Mouse (Mus musculus) forebrain, postnatal 0 days (tissue): ENCODE data around the gene Acaca. TPM values are rescaled to one million over a fixed set of nuclear protein-coding genes. Genes with fewer than 3 reads are reported as not detected.

Experiments used
- ATAC-seq: fragments of 200-750 bp; cut with Nextera tagmentation; 2 replicates; pipeline ENCODE4 v1.8.0; 2017; ENCODE audit warnings: mild to moderate bottlenecking, moderate library complexity
- DNase-seq: peaks from one replicate; pipeline ENCODE4 v3.0.0-alpha.2; 2015
- H3K27ac ChIP-seq: fragments of 300-500 bp; sonication (generic); 2 replicates; pipeline ENCODE4 v1.5.1; 2014; ENCODE audit warnings: low read depth, mild to moderate bottlenecking, antibody characterized with exemption, low read length, moderate library complexity, mixed read lengths
- H3K27me3 ChIP-seq: fragments of 300-500 bp; sonication (generic); 2 replicates; pipeline ENCODE4 v1.6.1; 2014; ENCODE audit warnings: mild to moderate bottlenecking, low read length, mixed read lengths; ENCODE audit not compliant: insufficient read depth
- H3K36me3 ChIP-seq: fragments of 300-500 bp; sonication (generic); 2 replicates; pipeline ENCODE4 v1.6.1; 2014; ENCODE audit warnings: mild to moderate bottlenecking, moderate library complexity; ENCODE audit not compliant: insufficient read depth
- H3K4me1 ChIP-seq: fragments of 300-500 bp; sonication (generic); 2 replicates; pipeline ENCODE4 v1.6.1; 2014; ENCODE audit warnings: antibody characterized with exemption; ENCODE audit not compliant: insufficient read depth
- H3K4me2 ChIP-seq: fragments of 300-500 bp; sonication (generic); 2 replicates; pipeline ENCODE4 v1.6.1; 2014; ENCODE audit warnings: low read depth, mild to moderate bottlenecking, moderate library complexity
- H3K4me3 ChIP-seq: fragments of 300-500 bp; sonication (generic); 2 replicates; pipeline ENCODE4 v1.5.1; 2014; ENCODE audit warnings: low read depth, low read length, mixed read lengths
- H3K9ac ChIP-seq: fragments of 300-500 bp; sonication (generic); 2 replicates; pipeline ENCODE4 v1.6.1; 2014; ENCODE audit warnings: mild to moderate bottlenecking
- H3K9me3 ChIP-seq: fragments of 300-500 bp; sonication (generic); 2 replicates; pipeline ENCODE4 v1.6.1; 2016; ENCODE audit warnings: low read length
- CTCF ChIP-seq: sonication (generic); IDR thresholded peaks from 2 replicates; pipeline ENCODE4 v1.5.1; 2016; ENCODE audit warnings: antibody characterized with exemption, control low read depth, low read depth
- WGBS: fragments of 180-500 bp; shearing (Covaris S2); extraction: QIAGEN DNeasy Blood & Tissue Kit; methylation state at CpG from one replicate; pipeline ENCODE4 v1.1.7; 2014; 5-methylcytosine and 5-hydroxymethylcytosine counted together
- polyA plus RNA-seq: library from polyadenylated mRNA; unstranded; fragments of >200 nt; fragmentation: Nextera tagmentation; extraction: Ambion mirVana; gene quantifications from 2 replicates; pipeline ENCODE4 v1.2.1, GENCODE M21; 2015
- total RNA-seq: library from RNA; depleted of rRNA; stranded (reverse); fragments of >200 nt; gene quantifications from 2 replicates; pipeline ENCODE4 v1.2.3, GENCODE M21; 2014

Acaca gene
- total and polyA plus RNA-seq, 2 experiments from 2014 or later = 16.5 to 200 TPM

DNA sequence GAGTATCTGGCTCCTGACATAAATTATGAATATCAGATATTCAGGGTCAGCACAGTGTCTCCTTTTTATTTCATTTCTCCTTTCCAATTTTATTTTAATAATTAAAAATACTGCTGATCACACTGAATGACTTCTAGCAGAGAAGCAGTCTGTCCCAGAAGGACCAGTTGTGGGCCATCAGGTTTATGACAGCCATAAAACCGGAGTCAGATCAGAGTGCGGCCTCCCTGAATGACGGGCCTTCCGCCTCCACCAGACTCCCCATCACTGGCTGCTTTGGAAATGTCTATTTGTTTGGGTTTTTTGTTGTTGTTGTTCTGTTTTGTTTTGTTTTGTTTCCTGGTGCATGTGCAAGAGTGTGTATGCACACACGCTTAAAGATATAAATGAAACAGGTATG lies 232.1 kb downstream of the Acaca start:
- no peaks in the 10 kb centered on the region for H3K9me3 ChIP-seq
- H3K4me2 ChIP-seq = no peak overlapping the region
- no peaks in the 10 kb centered on the region for H3K27me3 ChIP-seq
- no peak for ATAC-seq
- peaks cover 20% of the 10 kb centered on the region for H3K36me3 ChIP-seq
- 85% methylated on average over 5 of the region's 5 CpGs for WGBS
- no peak overlapping the region for H3K27ac ChIP-seq
- no peak for DNase-seq
- TF ChIP-seq CTCF = no peak
- no peaks in the 10 kb centered on the region for H3K4me1 ChIP-seq
- H3K9ac ChIP-seq = no peak overlapping the region
- no peak overlapping the region for H3K4me3 ChIP-seq

DNA sequence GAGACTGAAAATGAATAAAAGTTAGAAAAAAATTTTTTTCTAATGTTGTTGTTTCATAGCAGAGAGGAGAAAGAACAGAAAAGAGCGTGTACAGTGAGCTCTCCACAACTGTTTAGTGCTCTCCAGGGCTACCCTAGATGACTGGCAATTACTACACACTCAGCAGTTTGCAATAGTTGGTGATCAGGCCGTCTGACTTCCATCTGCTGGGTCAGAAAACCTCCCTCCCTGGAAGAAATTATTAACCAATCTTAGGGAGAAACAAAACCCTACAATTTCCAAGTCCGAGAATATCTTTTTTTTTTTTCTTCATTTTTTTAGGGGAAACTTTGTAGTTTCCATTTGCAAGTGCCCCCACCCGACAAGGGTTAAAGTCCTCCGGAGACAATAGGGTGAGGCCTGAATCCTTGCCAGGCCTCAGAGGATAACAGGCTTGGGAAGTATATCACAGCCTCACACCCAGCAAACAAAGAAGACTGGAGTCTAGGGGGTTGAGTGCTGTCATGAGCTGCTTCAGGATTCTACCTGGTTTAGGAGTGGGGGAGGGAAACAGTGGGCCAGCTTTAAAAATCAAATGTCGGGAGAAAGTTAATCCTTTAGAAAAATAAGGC lies 233.3 kb downstream of the Acaca start:
- Histone ChIP-seq H3K9ac (no peak overlapping the region), H3K36me3 (peaks cover 20% of the 10 kb centered on the region), H3K9me3 (no peaks in the 10 kb centered on the region), H3K27ac (no peak overlapping the region), H3K27me3 (no peaks in the 10 kb centered on the region), H3K4me1 (no peaks in the 10 kb centered on the region), H3K4me2 (no peak overlapping the region), H3K4me3 (no peak overlapping the region)
- ATAC-seq (no peak), DNase-seq (no peak)
- WGBS = 27% methylated on average over 6 of the region's 6 CpGs
- no peak for TF ChIP-seq CTCF

DNA sequence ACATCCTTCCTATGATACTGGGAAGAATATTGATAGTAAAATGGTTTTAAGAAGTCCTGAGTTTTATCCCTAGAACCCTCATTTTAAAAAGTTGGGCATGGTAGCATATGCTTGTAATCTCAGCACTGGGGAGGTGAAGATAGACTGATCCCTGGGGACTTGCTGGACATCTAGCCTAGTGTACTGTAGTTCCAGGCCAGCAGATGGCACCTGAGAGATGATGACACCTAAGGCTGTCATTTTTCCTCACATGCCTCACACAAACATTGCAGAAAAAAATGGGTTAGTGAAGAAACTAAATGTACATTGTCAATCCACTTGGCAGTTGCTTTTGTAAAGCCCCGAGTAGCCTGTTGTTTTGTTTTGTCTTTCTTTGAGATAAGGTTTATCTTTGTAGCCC lies 235.8 kb downstream of the Acaca start:
- DNase-seq (no peak), ATAC-seq (no peak)
- no peak overlapping the region for H3K27ac ChIP-seq
- no peak overlapping the region for H3K9ac ChIP-seq
- no peak overlapping the region for H3K4me3 ChIP-seq
- no peaks in the 10 kb centered on the region for H3K4me1 ChIP-seq
- H3K9me3 ChIP-seq = no peaks in the 10 kb centered on the region
- no peak for TF ChIP-seq CTCF
- no peak overlapping the region for H3K4me2 ChIP-seq
- WGBS = 76% methylated on average over 1 of the region's 1 CpGs
- H3K36me3 ChIP-seq = peaks cover 27% of the 10 kb centered on the region
- H3K27me3 ChIP-seq = no peaks in the 10 kb centered on the region

DNA sequence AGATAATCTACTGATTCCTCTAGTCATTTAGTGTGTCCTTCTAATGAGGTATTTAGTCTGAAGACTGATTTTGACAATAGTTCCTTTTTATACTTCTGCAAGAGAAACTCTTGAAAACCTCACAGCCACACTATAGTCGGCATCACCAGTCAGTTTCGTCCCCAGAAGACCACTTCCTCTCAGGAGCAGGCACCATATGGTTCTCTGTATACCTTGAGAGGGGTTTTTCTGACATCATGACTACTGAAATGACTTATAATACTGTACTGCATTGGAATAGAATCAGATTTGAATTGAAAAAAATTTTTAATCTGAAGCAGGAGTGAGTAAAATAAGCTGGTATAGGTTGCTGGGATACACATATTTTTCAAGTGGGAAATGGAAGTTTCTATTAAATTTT lies 239.4 kb downstream of the Acaca start:
- no peak overlapping the region for H3K4me2 ChIP-seq
- 25% methylated on average over 2 of the region's 2 CpGs for WGBS
- ATAC-seq = no peak
- no peaks in the 10 kb centered on the region for H3K27me3 ChIP-seq
- no peak overlapping the region for H3K27ac ChIP-seq
- no peak overlapping the region for H3K9ac ChIP-seq
- peaks cover 36% of the 10 kb centered on the region for H3K36me3 ChIP-seq
- no peaks in the 10 kb centered on the region for H3K4me1 ChIP-seq
- no peak for TF ChIP-seq CTCF
- no peaks in the 10 kb centered on the region for H3K9me3 ChIP-seq
- no peak overlapping the region for H3K4me3 ChIP-seq
- DNase-seq = no peak

DNA sequence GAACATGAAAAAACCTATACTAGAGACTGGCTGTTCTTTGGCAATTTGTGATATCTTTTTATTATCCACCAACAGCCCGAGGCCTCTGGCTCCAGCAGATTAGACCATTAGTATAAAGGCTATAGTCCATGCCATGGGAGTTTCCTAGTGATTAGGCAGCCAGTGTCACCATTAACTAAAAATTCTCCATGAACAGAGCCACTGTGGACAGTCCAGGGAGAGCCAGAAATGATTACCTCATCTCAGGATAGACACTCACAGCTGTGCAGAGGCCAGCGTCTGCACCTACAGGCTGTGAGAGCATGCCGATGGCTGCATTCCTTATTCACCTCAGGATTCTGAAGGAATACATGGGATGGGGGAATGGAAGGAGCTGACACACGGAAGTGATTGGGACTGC lies 243.7 kb downstream of the Acaca start:
- H3K9ac ChIP-seq = no peak overlapping the region
- H3K4me3 ChIP-seq = no peak overlapping the region
- ATAC-seq (no peak), DNase-seq (no peak)
- no peak overlapping the region for H3K4me2 ChIP-seq
- no peaks in the 10 kb centered on the region for H3K4me1 ChIP-seq
- no peak for TF ChIP-seq CTCF
- H3K27ac ChIP-seq = no peak overlapping the region
- WGBS = 81% methylated on average over 4 of the region's 4 CpGs
- H3K27me3 ChIP-seq = no peaks in the 10 kb centered on the region
- H3K9me3 ChIP-seq = no peaks in the 10 kb centered on the region
- peaks cover 19% of the 10 kb centered on the region for H3K36me3 ChIP-seq

DNA sequence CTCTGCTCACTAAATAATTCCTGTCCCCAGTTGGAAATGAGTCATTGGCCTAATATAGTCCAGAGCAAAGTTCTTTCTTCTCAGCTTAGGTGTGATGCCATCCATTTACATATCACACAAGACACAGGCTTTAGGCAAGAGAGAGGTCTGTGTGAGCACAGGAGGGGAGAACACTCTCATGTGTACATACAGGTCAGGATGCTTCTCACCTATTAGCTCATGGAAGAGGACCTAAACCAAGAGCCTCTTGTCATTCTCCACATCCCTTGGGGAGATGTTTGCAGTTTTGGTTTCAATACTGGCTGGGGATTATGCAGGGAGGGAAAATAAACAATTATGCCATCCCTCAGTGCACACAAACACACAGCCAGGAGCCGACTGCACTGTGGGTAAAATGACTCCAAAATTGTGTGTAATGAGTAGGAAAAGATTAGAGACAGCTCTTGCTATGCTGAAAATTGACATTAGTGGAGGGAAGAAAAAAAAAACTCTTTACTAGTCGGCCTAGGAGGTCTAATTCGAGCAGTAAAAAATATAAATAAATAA lies 246.6 kb downstream of the Acaca start:
- DNase-seq (no peak), ATAC-seq (no peak)
- Histone ChIP-seq H3K27ac (peak overlapping the region; percentile 40; the same call in 1 of the 2 replicates), H3K27me3 (no peaks in the 10 kb centered on the region), H3K4me3 (no peak overlapping the region), H3K4me2 (no peak overlapping the region), H3K9ac (no peak overlapping the region), H3K4me1 (no peaks in the 10 kb centered on the region), H3K9me3 (no peaks in the 10 kb centered on the region), H3K36me3 (peaks cover 13% of the 10 kb centered on the region)
- no peak for TF ChIP-seq CTCF
- WGBS = 20% methylated on average over 3 of the region's 3 CpGs

DNA sequence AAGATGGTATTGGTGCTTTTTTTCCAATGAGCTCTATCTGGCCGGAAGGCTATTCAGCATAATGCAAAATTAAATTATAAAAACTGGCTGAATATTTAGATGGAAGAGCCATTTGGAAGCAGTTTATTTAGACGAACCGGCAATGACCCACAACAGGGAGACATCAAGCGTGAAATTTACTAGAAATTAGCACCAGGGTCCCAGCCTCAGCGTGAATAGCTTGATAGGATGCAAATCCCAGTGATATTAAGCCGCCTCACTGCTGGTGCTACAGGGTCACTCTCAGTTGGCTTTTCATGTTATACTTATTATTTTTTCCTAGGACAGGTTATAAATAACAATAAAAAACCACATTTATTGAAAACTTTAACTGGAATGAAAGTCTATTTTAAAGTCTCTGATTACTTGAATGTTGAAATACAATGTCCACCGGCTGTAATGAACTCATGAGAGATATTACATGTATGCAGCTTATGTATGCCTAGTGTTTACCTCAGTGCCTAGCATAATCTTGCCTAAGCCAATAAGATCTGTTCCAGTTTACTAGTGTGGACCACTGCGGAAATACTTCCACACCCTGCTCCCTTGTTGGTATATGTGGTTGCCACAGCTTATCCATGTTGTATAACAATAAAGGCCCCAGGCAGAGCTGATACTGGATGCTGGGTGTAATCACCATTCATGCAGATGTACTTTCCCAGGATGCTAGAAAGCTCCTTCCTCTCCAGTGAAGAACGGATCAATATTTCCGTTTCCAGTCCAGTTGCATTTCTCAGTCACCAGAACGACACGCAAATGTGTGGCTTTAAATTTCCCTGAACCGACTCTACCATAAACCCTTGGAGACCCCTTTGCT lies 247.3 kb downstream of the Acaca start:
- Histone ChIP-seq H3K4me1 (no peaks in the 10 kb centered on the region), H3K27ac (peak overlapping the region; percentile 40; the same call in 1 of the 2 replicates), H3K9me3 (no peaks in the 10 kb centered on the region), H3K4me3 (no peak overlapping the region), H3K9ac (no peak overlapping the region), H3K36me3 (peaks cover 20% of the 10 kb centered on the region), H3K27me3 (no peaks in the 10 kb centered on the region), H3K4me2 (no peak overlapping the region)
- ATAC-seq = no peak
- no peak for DNase-seq
- no peak for TF ChIP-seq CTCF
- 56% methylated on average over 13 of the region's 13 CpGs for WGBS
